Mouse (Mus musculus) urinary bladder, adult 2 months (tissue): ENCODE data around the gene Pym1. TPM values are rescaled to one million over a fixed set of nuclear protein-coding genes. Genes with fewer than 3 reads are reported as not detected.
"Not testable (repeated sequence)": the region's sequence is repeated elsewhere in the genome, so short reads cannot be mapped to it uniquely, and the experiment has no call there.

Experiments used
- DNase-seq: peaks from one replicate; pipeline ENCODE4 v3.0.0; 2022; ENCODE audit warnings: low spot score
- polyA plus RNA-seq: library from polyadenylated mRNA; depleted of rRNA; stranded (reverse); fragments of >200 nt; gene quantifications from 2 replicates; pipeline ENCODE4 v1.2.3, GENCODE M21; 2012; rRNA removed

Pym1 gene
- polyA plus RNA-seq = 32.9 and 36.9 TPM in 2 replicates

DNA sequence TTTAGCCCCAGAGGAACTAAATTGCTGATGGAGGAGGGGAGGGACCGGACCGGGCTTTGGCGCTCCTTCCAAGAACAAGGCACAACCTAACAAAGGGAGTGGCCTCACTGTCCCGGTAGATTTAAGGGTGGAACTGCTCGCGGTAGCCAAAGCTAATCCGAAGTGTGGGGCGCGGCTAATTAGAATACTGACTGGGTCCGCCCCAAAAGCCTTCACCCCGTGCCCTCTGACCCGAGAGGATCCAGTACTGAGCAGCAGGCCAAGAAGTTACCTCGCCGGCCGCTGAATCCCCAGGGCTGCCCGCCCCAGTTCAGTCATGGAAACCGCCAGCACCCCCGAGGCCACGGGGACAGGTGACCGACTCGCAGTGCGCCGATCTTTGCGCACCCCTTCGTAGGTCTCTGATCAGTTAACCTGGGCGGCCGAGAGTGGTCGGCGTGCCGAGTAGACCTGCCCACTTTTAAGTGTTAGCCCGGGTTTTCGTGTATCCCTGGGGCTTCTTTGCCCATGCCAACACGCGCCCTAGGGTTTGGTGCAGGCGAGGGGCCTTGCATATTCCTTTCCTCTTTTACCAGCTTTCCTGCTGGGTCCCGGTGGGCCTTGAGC lies at the start of gene Pym1:
Gene Pym1, plus strand, starts transcription at position 244 of the 606 bp plus-strand sequence.
- peak; percentile 69 for DNase-seq

GRCm38 (mm10) chr10:128699006-128699405 lies 48.7 kb upstream of the Pym1 start:
- DNase-seq = no peak

DNA sequence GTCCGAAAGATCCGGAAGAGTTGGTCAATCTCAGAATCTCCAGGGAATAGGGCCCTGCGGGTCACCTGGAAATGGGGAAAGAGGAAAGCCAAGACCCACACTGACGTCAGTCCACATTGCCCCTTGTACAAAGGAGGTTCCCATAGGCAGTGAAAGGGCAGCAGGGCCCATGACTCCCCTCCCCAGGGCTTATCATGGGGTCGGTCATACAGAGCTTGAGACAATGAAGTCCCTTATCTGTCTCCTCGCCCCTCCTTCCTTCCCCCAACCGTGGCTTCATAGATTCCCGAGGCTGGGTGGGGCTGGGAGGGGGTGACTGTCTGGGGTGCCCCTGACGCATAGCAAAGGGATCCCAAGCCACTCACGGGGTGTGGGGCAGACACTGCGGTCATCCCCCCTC lies 48.1 kb upstream of the Pym1 start:
- no peak for DNase-seq

- no peak for DNase-seq
Observed at GRCm38 (mm10) chr10:128700712-128701111, 47.0 kb upstream of the Pym1 start.

GRCm38 (mm10) chr10:128702328-128703007 lies 45.2 kb upstream of the Pym1 start:
- DNase-seq = no peak

- DNase-seq = no peak
Observed at GRCm38 (mm10) chr10:128703895-128704294, 43.8 kb upstream of the Pym1 start, which contains the start of gene Pmel. Gene Pmel, plus strand, starts transcription at chr10:128704195.

GRCm38 (mm10) chr10:128704491-128705316 lies 43.0 kb upstream of the Pym1 start, which contains the start of gene Cdk2:
Gene Cdk2, minus strand, starts transcription at chr10:128705031.
- DNase-seq = peak; percentile 83

GRCm38 (mm10) chr10:128705317-128705693 lies 42.4 kb upstream of the Pym1 start:
- no peak for DNase-seq

GRCm38 (mm10) chr10:128711318-128711717 lies 36.4 kb upstream of the Pym1 start:
- DNase-seq = not testable (repeated sequence)

DNA sequence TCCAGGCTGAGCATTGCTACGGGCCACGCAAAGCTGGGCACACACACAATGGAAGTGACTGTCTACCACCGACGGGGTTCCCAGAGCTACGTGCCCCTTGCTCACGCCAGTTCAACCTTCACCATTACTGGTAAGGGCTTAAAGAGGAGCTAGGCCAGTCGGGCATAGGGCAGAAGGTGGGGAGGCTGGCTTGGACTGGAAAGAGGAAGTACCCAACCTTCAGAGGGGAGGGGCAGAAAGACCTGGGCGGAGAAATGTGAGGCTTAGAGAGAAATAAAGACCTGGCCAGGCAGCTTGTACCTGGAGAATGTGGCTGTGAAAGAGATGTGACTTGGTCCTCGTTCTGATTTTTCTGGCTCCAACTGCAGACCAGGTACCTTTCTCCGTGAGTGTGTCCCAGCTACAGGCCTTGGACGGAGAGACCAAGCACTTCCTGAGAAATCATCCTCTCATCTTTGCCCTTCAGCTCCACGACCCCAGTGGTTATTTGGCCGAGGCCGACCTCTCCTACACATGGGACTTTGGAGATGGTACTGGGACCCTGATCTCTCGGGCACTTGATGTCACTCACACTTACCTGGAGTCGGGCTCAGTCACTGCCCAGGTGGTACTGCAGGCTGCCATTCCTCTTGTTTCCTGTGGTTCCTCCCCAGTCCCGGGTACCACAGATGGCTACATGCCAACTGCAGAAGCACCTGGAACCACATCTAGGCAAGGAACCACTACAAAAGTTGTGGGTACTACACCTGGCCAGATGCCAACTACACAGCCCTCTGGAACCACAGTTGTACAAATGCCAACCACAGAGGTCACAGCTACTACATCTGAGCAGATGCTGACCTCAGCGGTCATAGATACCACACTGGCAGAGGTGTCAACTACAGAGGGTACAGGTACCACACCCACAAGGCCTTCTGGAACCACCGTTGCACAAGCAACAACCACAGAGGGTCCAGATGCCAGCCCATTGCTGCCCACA lies 31.8 kb upstream of the Pym1 start:
- DNase-seq = no peak

DNA sequence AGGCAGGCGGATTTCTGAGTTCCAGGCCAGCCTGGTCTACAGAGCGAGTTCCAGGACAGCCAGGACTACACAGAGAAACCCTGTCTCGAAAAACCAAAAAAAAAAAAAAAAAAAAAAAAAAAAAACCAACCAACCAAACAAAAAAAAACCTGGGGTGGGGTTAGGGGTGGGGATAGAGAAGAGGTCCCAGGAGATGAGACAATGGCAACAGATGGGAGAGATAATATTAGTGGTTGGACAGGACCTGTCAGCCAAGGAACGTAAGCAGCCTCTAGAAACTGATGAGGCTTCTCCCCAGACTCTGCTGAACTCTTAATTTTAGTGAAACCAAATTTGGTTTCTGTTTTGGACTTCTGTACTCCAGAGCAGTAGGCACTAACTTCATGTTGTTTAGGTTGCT lies 22.2 kb upstream of the Pym1 start:
- DNase-seq = not testable (repeated sequence)

DNA sequence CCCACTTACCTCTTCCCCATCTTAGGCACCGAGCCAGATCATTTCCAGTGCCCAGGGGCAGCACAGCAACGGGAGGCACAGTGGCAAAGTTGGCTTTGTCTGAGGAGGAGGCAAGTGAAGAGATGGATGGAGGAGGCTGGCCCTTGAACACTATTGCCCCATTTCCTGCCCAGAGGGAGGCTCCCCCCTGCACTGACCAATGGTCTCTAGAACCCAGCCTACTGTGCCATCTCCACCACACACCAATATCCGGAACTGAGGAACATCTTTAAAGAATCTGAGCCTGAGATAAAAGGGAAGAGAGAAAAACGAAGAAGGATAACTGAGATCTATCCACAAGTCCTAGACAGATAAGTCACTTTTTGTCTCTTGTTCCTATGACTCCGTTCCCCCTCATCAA lies 19.6 kb upstream of the Pym1 start:
- DNase-seq = no peak

- no peak for DNase-seq
Observed at GRCm38 (mm10) chr10:128731002-128731433, 16.7 kb upstream of the Pym1 start.

DNA sequence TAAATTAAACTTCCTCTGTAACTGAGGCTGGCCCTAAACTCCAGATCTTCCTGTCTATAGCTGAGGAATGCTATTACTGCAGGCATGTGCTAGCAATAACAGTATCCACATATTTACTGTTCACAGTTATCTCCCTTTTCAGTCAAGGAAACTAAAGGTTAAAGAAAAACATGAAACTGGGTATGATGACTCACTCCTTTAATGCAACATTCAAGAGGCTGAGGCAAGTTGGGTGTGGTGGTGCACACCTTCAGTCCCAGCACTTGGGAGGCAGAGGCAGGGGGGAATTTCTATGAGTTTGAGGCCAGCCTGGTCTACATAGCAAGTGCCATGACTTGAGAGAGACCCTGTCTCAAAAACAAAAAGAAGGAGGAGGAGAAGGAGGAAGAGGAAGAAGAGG lies 15.7 kb upstream of the Pym1 start:
- no peak for DNase-seq

DNA sequence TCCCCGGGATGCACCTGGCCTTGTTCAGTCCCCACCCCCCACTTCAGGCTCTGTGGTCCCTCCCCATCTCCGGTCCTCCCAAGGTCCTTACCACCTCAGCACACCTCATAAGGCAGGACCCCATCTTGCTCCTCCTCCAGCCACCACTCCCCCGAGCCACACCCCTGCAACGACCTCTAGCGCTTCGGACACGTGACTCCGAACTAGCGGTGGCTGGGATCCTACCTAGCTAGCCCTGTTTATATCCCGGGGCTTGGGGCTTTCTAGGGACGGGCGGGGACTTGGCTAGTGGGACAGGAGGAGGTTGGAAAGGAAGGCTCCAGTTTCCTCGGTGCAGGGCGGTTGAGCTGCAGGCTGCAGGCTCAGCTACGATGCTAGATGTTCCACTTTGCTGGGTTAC lies 10.3 kb upstream of the Pym1 start:
- no peak for DNase-seq

DNA sequence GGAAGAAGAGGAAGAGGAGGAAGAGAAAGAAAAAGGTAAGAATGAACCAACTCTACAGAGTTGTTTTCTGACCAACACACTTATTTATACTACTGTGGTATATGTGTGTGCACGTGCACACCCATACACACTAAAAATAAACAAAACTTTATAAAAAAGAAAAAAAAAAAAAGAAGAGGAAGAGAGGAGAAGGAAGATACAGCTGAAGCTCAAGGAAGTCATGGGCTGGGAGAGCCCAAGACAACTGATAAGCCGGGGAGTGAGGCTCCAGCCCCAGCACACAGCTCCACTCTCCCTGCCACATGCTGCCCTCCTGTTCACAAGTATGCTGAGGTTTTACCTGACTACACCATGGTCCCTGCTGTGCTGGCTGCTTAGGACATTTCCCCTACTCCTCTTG lies 7.4 kb upstream of the Pym1 start:
- DNase-seq = no peak

- no peak for DNase-seq
Observed at GRCm38 (mm10) chr10:128742616-128743015, 5.1 kb upstream of the Pym1 start.

DNA sequence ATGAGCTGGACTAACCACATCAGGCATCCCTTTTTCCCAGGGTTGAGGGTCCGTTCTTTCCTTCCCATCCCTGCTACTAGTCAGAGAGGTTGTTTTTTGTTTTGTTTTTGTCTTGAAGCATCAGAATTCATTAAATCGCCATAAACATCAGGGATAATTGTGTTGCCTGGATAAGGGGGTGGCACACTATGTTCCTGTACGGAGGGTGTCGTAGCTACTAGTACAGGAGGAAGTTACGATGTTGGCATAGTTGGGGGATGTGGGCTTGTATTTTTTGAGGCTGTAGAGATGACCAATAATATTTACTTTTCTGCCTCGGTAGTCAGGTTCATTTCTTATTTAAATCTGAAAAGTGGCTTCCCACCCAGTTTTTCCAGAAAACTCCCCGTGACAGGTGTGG lies 4.5 kb upstream of the Pym1 start:
- no peak for DNase-seq

DNA sequence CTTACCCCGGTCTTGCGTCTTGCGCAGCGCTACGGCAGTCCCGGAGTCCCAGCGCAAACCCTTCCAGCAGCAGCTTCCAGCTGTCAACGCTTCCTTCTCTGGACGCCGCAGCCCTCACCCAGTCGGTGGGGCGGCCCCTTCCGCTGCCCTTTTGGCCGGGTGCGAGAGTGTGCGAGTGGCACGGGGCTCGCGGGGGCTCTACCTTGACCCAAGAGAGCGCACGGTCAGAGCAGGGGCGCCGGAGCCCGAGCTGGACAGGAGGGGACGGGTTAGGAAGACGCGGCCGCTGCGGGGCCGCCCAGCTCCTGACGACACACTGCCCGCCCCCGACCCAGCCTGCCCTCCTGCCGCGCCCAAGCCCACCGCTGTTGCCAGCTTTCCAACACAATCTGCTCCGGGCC lies 3.9 kb upstream of the Pym1 start:
- DNase-seq = peak; percentile 71

DNA sequence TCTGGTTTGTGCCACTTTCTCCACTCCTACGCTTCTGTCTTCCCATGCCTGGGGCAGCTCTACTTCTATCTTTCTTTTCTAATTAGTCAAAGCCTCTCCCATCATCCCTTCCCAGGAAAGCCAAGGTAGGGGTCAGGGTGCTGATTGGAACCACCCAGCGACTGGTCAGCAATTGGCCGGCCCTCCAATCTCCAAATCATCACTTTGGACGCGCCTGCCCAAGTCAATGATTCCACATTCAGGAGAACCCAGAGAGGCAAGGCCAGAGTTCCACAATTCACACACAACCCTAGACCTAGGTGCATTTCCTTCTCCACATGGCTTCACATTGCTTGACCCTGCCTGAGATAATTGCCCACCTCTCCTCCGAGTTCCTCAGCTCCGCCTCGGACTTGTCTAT lies 3.5 kb upstream of the Pym1 start:
- DNase-seq = no peak
